Mouse (Mus musculus) cerebellum, adult 2 months (tissue): ENCODE results near the gene Sowaha.

Source experiments
- CTCF ChIP-seq: fragments of 200-500 bp; IDR thresholded peaks from 2 replicates; pipeline ENCODE4 v1.5.1; 2011; ENCODE audit warnings: low read depth, mild to moderate bottlenecking, control low read depth, low read length, moderate library complexity, borderline replicate concordance; ENCODE audit not compliant: insufficient read depth
- POLR2A ChIP-seq: fragments of 200-500 bp; IDR thresholded peaks from 2 replicates; pipeline ENCODE4 v1.6.1; 2011; ENCODE audit warnings: low read length, control low read depth, borderline replicate concordance; ENCODE audit not compliant: insufficient read depth

DNA sequence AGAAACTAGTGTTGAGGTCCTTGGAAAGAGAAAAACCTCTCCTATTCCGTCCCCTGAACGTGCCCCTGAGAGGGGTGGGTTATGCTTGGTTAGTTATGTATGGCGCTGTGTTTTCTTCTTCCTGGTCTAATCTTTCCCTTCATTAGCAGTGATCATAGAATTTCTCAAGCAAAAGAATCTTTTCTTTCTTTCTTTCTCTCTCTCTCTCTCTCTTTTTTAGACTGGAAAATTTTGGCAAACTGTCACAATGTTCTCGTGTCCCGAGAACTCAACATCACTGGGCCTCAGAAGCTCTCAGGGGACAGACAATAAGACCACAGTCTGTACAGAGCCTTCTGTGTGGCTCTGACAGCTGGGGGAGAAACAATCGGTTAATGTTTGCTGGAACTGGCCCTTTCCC is 15.3 kb upstream of the Sowaha start:
- no peak for TF ChIP-seq POLR2A
- no peak for TF ChIP-seq CTCF
